Mouse (Mus musculus) kidney, embryonic 16.5 days (tissue): ENCODE measurements around the gene Usp47. TPM values are rescaled to one million over a fixed set of nuclear protein-coding genes. Genes with fewer than 3 reads are reported as not detected.
A peak's percentile ranks its signal among the peaks of the same experiment; 100 is the strongest.

Source experiments
- ATAC-seq: fragments of 200-750 bp; cut with Nextera tagmentation; 2 replicates; pipeline ENCODE4 v1.8.0; 2017; ENCODE audit warnings: moderate TSS enrichment; ENCODE audit not compliant: low FRiP score, low TSS enrichment
- H3K27ac ChIP-seq: fragments of 300-500 bp; sonication (generic); 2 replicates; pipeline ENCODE4 v1.5.1; 2014; ENCODE audit warnings: low read length
- H3K27me3 ChIP-seq: fragments of 300-500 bp; sonication (generic); 2 replicates; pipeline ENCODE4 v1.6.1; 2014; ENCODE audit warnings: low read length, control low read depth, mixed read lengths; ENCODE audit not compliant: insufficient read depth
- H3K36me3 ChIP-seq: fragments of 300-500 bp; sonication (generic); 2 replicates; pipeline ENCODE4 v1.6.1; 2014; ENCODE audit warnings: low read length, control low read depth, mixed read lengths; ENCODE audit not compliant: insufficient read depth
- H3K4me1 ChIP-seq: fragments of 300-500 bp; sonication (generic); 2 replicates; pipeline ENCODE4 v1.6.1; 2014; ENCODE audit warnings: low read length, control low read depth, mixed read lengths; ENCODE audit not compliant: insufficient read depth
- H3K4me2 ChIP-seq: fragments of 300-500 bp; sonication (generic); replicated peaks from 2 replicates; pipeline ENCODE4 v1.6.1; 2014; ENCODE audit warnings: low read depth, low read length
- H3K4me3 ChIP-seq: fragments of 300-500 bp; sonication (generic); 2 replicates; pipeline ENCODE4 v1.5.1; 2014; ENCODE audit warnings: mild to moderate bottlenecking, low read length
- H3K9ac ChIP-seq: fragments of 300-500 bp; sonication (generic); replicated peaks from 2 replicates; pipeline ENCODE4 v1.6.1; 2014; ENCODE audit warnings: low read length
- H3K9me3 ChIP-seq: fragments of 300-500 bp; sonication (generic); 2 replicates; pipeline ENCODE4 v1.6.1; 2016; ENCODE audit warnings: low read length, control low read depth
- WGBS: fragments of 180-500 bp; shearing (Covaris S2); extraction: QIAGEN DNeasy Blood & Tissue Kit; methylation state at CpG from one replicate; pipeline ENCODE4 v1.1.7; 2014; 5-methylcytosine and 5-hydroxymethylcytosine counted together
- polyA plus RNA-seq: library from polyadenylated mRNA; unstranded; fragments of >200 nt; fragmentation: Nextera tagmentation; extraction: Ambion mirVana; gene quantifications from 2 replicates; pipeline ENCODE4 v1.2.1, GENCODE M21; 2015

Usp47 gene
- polyA plus RNA-seq, 1 experiment from 2014 or later, result 63.4 TPM

DNA sequence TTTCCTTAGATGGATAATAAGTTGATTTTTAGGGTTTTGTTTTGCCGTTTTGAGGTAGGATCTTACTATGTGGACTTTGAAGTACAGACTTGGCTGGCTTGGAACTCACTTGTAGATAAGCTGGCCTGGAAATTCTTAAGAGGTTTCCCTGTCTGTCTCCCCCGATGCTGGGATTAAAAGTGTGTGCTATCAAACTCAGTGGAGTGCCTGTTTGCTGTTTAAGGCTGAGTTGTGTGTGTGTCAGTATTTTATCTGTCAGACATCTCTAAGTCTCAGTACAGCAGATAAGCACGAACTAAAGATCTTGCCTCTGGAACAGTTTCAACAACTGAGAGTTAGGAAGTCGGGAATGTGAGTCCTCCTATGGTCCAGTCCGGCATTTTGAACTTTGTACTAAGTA, 1.6 kb downstream of the Usp47 start:
- ATAC-seq, result no peak
- Histone ChIP-seq H3K4me1 (peaks cover 49% of the 10 kb centered on the region), H3K9me3 (no peaks in the 10 kb centered on the region), H3K36me3 (no peaks in the 10 kb centered on the region), H3K27me3 (no peaks in the 10 kb centered on the region), H3K9ac (peak overlapping the region; percentile 62), H3K4me3 (peak overlapping the region; percentile 86), H3K27ac (peak overlapping the region; percentile 38; the same call in 1 of the 2 replicates), H3K4me2 (peak overlapping the region; percentile 87)
- 2% methylated on average over 5 of the region's 5 CpGs for WGBS

- no peak overlapping the region for H3K4me2 ChIP-seq
- H3K9ac ChIP-seq, result no peak overlapping the region
- peaks cover 10% of the 10 kb centered on the region; the same call in 1 of the 2 replicates for H3K36me3 ChIP-seq
- no peak overlapping the region for H3K4me3 ChIP-seq
- H3K9me3 ChIP-seq, result no peaks in the 10 kb centered on the region
- 92% methylated on average over 1 of the region's 1 CpGs for WGBS
- H3K4me1 ChIP-seq, result peaks cover 40% of the 10 kb centered on the region
- no peaks in the 10 kb centered on the region for H3K27me3 ChIP-seq
- no peak overlapping the region for H3K27ac ChIP-seq
- no peak for ATAC-seq
Measured at GRCm38 (mm10) chr7:112030594-112030993, 7.3 kb downstream of the Usp47 start.

DNA sequence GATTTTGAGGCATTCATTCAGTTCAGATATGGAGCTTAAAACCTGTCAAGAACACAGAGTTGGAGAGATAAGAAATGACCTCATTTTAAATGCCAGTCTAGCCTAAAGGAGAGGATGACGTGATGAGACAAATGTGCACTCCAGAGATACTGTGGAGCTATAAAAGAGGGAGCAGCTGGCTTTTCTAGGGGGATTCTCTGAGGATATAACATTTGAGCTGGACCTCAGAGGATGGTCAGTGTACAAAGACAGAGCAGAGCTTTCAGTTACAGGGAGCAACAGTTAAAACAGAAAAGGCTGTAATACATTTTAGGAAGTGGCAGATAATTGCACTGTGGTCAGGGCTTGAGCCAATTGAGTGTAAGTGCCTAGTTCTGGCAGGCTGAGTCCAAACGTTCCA, 12.5 kb downstream of the Usp47 start:
- H3K4me2 ChIP-seq, result no peak overlapping the region
- H3K27ac ChIP-seq, result no peak overlapping the region
- no peak for ATAC-seq
- H3K4me1 ChIP-seq, result peaks cover 17% of the 10 kb centered on the region
- no peak overlapping the region for H3K9ac ChIP-seq
- no peak overlapping the region for H3K4me3 ChIP-seq
- 18% methylated on average over 2 of the region's 2 CpGs for WGBS
- H3K27me3 ChIP-seq, result no peaks in the 10 kb centered on the region
- peaks cover 10% of the 10 kb centered on the region; the same call in 1 of the 2 replicates for H3K36me3 ChIP-seq
- H3K9me3 ChIP-seq, result no peaks in the 10 kb centered on the region

DNA sequence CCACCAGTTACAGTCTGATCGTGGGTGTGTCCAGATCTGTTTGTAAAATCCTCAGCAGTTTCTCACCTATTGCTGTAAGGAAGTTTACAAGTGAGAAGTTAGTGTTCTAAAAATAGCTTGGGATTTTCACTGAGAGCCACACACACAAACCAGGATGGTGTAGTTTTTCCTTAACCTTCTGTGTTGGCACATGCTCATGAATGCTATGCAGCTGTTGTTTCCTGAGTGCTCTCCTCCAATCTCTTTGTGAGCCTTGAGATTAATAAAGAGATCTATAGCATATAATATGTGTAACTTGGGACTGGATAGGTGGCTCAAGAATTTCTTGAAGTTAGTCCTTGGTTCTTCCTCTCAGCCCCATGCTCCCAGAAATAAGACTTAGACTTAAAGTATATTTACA, 13.3 kb downstream of the Usp47 start:
- peaks cover 10% of the 10 kb centered on the region; the same call in 1 of the 2 replicates for H3K36me3 ChIP-seq
- H3K9me3 ChIP-seq, result no peaks in the 10 kb centered on the region
- no peak overlapping the region for H3K4me2 ChIP-seq
- no peak overlapping the region for H3K9ac ChIP-seq
- peaks cover 17% of the 10 kb centered on the region for H3K4me1 ChIP-seq
- no peak overlapping the region for H3K4me3 ChIP-seq
- 74% methylated on average over 1 of the region's 1 CpGs for WGBS
- no peak for ATAC-seq
- H3K27ac ChIP-seq, result no peak overlapping the region
- H3K27me3 ChIP-seq, result no peaks in the 10 kb centered on the region

GRCm38 (mm10) chr7:112040271-112040670, 17.0 kb downstream of the Usp47 start:
- H3K4me1 ChIP-seq, result peaks cover 15% of the 10 kb centered on the region
- no peak for ATAC-seq
- H3K4me3 ChIP-seq, result no peak overlapping the region
- no peak overlapping the region for H3K27ac ChIP-seq
- H3K4me2 ChIP-seq, result no peak overlapping the region
- no peaks in the 10 kb centered on the region for H3K9me3 ChIP-seq
- no peak overlapping the region for H3K9ac ChIP-seq
- H3K27me3 ChIP-seq, result no peaks in the 10 kb centered on the region
- no peaks in the 10 kb centered on the region for H3K36me3 ChIP-seq

- no peaks in the 10 kb centered on the region for H3K9me3 ChIP-seq
- ATAC-seq, result no peak
Measured at GRCm38 (mm10) chr7:112042758-112043157, 19.5 kb downstream of the Usp47 start.

GRCm38 (mm10) chr7:112045249-112045648, 21.9 kb downstream of the Usp47 start:
- no peak overlapping the region for H3K27ac ChIP-seq
- H3K4me2 ChIP-seq, result no peak overlapping the region
- H3K4me3 ChIP-seq, result no peak overlapping the region
- WGBS, result 92% methylated on average over 1 of the region's 1 CpGs
- no peak overlapping the region for H3K9ac ChIP-seq
- no peak for ATAC-seq
- H3K9me3 ChIP-seq, result no peaks in the 10 kb centered on the region
- H3K4me1 ChIP-seq, result peaks cover 6% of the 10 kb centered on the region; the same call in 1 of the 2 replicates
- no peaks in the 10 kb centered on the region for H3K36me3 ChIP-seq
- H3K27me3 ChIP-seq, result no peaks in the 10 kb centered on the region

More at GRCm38 (mm10) chr7:112042758-112043157, 19.5 kb downstream of the Usp47 start:
- Histone ChIP-seq H3K27me3 (no peaks in the 10 kb centered on the region), H3K4me3 (no peak overlapping the region), H3K9ac (no peak overlapping the region), H3K4me2 (no peak overlapping the region), H3K27ac (no peak overlapping the region), H3K4me1 (peaks cover 12% of the 10 kb centered on the region; the same call in 1 of the 2 replicates), H3K36me3 (no peaks in the 10 kb centered on the region)
- whole genome bisulfite sequencing, result 69% methylated on average over 2 of the region's 2 CpGs

GRCm38 (mm10) chr7:112045794-112046388, 22.6 kb downstream of the Usp47 start:
- no peaks in the 10 kb centered on the region for H3K36me3 ChIP-seq
- no peak overlapping the region for H3K4me2 ChIP-seq
- no peaks in the 10 kb centered on the region for H3K9me3 ChIP-seq
- no peaks in the 10 kb centered on the region for H3K27me3 ChIP-seq
- no peak overlapping the region for H3K4me3 ChIP-seq
- H3K27ac ChIP-seq, result no peak overlapping the region
- no peak overlapping the region for H3K9ac ChIP-seq
- 54% methylated on average over 3 of the region's 3 CpGs for WGBS
- H3K4me1 ChIP-seq, result 0 out of 2 replicates have a peak, but pooled peaks cover 4% of the 10 kb centered on the region
- no peak for ATAC-seq

GRCm38 (mm10) chr7:112048643-112049042, 25.3 kb downstream of the Usp47 start:
- no peaks in the 10 kb centered on the region for H3K9me3 ChIP-seq
- H3K27me3 ChIP-seq, result no peaks in the 10 kb centered on the region
- 90% methylated on average over 5 of the region's 5 CpGs for WGBS
- H3K9ac ChIP-seq, result no peak overlapping the region
- H3K4me2 ChIP-seq, result no peak overlapping the region
- no peaks in the 10 kb centered on the region for H3K36me3 ChIP-seq
- H3K4me3 ChIP-seq, result no peak overlapping the region
- no peak for ATAC-seq
- no peak overlapping the region for H3K27ac ChIP-seq
- no peaks in the 10 kb centered on the region for H3K4me1 ChIP-seq

DNA sequence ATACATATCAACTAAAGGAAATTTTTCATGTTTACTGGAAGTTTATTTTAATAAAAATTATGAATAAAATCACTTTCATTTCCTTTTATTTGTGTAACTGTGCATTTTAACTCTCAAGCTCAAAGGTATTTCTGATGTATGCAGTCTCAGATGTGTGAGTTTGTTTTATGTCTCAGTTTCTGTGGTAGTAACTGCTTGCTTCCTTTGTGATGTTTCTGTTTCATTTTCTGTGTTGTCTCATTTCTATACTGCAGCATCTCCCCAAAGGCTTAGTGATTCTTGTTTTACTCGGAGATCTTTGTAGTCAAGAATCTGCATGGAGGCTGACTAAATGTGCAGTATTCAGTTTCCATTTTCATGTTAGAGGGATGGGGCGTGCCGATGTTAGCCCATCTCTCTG, 30.4 kb downstream of the Usp47 start:
- Histone ChIP-seq H3K9ac (no peak overlapping the region), H3K9me3 (no peaks in the 10 kb centered on the region), H3K27me3 (no peaks in the 10 kb centered on the region), H3K36me3 (peaks cover 14% of the 10 kb centered on the region), H3K4me1 (no peaks in the 10 kb centered on the region), H3K4me2 (no peak overlapping the region), H3K27ac (no peak overlapping the region), H3K4me3 (no peak overlapping the region)
- no peak for ATAC-seq
- 90% methylated on average over 3 of the region's 3 CpGs for WGBS
